Mouse (Mus musculus) lung, postnatal 10 days (tissue): ENCODE data around the gene Lbhd2.
A peak's percentile ranks its signal among the peaks of the same experiment; 100 is the strongest.

Experiments
- DNase-seq: peaks from one replicate; pipeline ENCODE4 v3.0.0; 2021

Gene Lbhd2

DNA sequence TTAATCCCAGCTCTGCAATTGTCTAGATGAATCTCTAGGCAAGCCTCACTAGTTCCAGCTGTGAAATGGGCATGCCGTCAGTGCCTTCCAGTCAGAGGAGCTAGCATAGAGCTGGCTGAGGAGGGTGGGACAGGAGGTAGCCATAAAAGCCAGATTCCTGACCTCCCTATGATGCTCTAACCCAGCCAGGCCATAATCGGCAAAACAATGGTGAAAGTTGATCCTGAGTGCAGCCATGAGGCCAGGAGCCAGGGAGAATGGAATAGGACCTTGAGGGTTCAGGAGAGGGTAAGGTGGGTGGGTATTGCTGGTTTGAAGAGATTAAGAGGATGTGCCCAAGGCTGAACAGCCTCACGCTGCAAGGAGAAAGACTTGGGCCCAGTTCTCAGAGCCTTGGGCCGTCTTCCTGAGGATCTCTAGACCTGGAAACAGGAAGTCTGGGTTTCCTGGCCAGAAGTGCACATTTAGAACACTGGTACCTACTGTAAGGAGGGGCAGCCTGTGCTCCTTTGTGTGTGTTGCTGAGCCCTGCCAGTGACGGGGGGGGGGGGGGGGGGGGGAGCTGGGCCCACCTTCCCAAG, 26.2 kb downstream of the Lbhd2 start:
- no peak for DNase-seq

DNA sequence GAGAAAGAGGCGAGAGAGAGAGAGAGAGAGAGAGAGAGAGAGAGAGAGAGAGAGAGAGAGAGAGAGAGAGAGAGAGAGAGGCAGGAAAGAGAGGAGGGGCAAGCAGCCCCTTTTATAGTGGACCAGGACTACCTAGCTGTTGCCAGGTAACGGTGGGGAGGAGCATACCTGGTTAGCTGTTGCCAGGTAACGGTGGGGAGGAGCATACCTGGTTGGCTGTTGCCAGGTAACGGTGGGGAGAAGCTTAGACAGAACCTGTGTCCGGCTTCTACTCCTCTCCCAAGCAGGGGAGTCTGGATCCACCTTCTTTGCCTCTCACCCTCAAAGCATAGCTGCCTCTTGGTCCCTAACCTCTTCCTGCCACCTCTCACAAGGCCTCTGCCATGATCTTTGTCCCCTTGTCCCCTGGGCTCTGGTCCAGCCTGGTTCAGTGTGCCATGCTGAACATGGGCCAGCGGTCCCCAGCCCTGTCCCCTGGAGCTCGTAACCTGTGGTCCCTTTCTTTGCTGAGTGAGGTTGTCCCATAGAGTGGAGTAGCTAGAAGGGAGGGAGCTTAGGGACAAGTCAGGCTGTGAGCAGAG, 27.6 kb downstream of the Lbhd2 start:
- no peak for DNase-seq

DNA sequence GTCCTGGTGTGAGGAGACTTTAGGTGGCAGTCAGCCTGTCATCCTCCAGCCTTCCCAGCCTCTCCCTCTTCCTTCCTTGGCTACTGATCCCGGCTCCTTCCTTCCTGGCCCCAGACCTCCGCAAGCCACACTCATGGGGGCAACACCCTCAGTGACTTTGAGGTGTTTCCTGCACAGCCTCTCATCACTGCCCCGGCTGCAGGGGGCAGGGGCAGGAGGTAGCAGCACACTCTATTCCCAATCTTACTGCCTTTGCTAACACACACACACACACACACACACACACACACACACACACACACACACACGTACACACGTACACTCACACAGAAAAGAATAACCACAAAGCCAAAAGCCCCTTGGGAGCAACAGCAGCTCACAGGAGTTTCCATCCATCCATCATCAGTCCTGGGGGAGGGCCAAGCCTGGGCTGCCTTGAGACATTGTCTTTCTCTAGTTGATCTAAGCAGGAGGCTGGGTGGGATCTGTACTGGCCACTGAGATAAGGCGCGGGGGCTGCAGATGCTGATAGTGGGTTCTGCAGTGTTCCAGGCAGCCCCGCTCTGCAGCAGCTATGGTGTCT, 28.2 kb downstream of the Lbhd2 start:
- DNase-seq, result peak; percentile 77

DNA sequence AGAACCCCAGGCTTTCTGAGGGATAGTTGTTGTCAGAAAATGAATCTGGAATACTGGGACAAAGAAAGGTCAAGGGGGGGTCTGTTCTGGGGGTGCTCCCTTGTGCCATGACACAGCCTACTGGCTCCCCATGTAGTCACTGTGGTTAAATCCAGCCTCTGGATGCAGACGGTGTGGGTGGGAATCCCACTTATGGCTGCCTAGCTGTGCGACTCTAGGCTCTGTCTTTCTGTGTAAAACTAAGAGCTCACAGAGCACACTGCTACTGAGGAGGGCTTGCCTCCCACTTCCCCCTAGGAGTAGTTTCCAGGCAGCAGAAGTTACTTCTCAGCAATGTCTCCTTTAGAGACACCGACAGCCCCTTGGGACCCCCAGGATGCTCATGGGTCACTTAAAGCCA, 29.6 kb downstream of the Lbhd2 start:
- no peak for DNase-seq

DNA sequence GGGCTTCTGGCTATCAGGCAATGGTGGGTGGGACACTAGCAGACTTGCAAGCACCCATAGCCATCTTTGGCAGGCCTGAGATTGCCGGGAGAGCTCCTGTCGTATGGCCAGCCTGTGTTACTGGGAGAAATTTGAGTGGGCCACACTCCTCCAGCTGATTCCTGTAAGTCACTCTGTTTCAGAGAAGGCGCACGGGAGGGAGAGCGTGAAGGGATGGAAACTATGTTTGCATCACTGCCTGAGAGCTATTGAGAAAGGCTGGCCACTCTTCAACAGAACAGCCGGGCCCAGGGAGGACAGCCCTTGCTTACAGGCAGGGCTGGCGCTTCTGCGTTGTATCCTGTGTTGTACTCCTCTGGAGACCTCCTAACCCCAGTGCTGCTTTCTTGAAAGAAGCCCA, 30.0 kb downstream of the Lbhd2 start:
- DNase-seq, result peak; percentile 75

DNA sequence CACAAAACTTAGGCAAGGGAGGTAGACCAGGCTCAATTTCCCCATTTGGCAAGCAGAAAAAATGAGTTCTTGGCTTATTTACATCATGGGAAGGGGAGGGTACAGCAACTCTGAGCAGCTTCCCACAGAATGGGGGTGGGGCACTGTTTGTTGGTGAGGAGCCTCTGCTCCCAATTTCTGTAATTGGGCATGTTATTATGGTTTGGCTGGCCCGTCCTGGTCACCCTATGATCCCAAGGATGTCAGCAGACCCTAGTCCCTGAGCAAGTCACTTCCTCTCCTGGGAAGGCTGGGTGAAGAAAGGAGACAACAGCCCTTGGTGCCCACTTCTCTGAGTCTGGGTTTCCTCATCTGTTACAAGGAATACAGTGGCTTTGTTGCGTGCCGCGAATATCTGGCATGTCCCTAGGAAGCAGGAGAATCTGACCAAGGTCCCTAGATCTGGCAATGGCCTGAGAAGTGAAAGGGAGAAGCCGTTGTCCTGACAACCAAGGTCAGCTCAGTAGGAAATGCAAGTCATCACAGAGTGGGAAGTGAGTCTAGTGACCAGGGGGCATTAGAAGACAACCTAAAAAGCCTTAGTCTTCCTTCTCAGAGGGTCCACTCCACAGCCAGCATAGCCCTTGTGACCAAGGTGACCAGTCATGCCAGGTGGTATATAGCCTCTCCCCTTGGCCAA, 30.8 kb downstream of the Lbhd2 start:
- DNase-seq, result peak; percentile 38

DNA sequence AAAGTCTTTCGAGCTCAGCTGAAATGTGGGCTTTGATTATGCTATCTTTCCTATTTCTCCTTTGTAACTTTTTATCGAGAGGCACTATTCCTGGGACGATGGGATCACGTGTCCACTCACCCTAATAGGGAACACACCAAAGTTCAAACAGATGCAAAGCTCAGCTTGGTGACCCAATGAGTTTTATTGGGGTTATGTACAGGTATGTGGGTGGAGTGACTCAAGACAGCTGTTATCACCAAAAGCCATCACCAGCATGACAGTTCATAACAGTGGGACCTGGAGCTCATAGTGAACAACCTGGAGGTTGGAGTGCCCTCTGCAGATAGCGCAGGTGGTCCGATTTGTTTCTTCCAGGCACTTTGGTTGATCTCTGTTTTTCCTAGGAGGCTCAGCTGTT, 32.2 kb downstream of the Lbhd2 start:
- no peak for DNase-seq

DNA sequence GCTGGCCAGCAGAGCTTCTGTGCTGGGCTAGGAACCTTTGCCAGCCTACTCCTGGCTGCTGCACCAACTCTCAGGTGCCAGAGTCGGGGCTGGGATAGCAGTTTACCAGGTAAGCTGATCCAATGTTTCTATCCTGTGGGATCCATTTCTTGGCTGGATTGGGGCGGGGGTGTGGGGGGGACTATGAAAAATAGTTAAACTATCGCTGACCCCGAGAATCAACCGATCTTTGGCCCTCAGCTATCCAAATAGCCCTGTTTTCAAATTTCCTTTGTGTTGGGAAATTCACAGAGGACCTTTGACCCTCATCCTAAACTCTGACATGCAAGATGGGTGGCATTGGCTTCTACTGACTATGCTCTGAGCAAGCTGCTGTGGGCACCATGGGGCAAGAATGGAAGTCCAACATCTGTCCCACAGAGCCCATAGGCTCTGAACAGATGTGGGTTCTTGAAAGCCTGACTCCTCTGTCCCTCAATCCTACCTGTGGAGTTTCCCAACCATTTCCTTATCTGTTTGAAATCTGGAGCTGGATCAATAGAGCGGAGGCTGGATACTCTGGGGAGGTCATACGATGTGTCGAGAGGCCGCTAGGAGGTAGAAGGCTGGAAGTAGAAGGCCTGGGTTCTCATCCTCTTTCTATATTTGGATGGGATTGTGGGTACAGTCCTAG, 34.2 kb downstream of the Lbhd2 start:
- DNase-seq, result no peak

DNA sequence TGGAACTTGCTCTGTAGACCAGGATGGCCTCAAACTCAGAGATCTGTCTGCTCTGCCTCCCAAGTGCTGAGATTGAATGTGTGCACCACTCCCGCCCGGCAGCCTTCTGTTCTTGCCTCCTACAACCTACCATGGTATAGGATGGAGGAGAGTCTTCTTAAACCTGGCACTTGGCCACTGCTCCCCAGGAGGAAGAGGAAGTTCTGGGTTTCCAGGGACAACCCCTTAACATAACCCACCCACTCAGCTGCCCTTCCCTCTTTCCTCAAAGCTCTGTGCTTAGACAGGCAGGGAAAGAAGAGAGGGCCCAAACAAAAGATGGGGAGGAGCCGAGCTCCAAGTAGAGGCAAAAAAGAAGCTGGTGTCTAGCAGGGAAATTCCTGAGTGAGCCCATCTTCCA, 34.9 kb downstream of the Lbhd2 start:
- DNase-seq, result no peak

DNA sequence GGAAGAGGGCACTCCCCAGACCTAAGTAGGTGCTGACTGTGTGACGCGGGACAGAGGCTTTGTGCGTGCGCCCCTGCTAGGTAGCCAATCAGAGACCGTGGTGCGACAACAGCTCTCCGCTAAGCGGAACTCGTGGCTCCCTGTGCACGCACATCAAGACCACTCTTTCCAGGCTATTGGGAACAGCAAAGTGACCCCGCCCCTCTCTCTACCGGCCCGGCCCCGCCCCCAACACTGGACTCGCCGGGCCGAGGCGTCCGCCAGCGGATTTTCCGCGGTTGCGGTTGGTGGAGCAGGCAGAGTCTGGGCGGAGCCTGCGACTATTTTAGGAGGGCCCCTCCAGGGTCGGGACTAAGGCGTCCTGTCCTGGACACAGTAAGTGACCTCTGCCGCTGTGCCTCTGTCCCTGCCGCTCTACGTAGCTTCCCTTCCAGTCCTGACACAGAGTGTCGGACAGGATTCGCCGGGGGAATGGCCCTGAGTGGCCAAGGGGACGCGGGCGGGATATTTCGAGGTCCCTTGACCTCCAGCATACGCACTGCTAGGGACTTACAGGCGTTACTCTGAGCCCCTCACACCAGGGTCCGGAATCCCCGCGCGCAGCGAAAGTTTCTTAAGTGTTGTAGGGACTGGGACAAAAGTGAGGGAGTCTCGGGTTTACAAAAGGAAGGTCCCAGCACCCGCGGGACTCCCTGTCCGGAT, 35.9 kb downstream of the Lbhd2 start, which contains the start of gene Tnfaip2:
TSS of gene Tnfaip2 (plus strand) at position 161 of the 702 bp plus-strand sequence.
- peak; percentile 87 for DNase-seq

DNA sequence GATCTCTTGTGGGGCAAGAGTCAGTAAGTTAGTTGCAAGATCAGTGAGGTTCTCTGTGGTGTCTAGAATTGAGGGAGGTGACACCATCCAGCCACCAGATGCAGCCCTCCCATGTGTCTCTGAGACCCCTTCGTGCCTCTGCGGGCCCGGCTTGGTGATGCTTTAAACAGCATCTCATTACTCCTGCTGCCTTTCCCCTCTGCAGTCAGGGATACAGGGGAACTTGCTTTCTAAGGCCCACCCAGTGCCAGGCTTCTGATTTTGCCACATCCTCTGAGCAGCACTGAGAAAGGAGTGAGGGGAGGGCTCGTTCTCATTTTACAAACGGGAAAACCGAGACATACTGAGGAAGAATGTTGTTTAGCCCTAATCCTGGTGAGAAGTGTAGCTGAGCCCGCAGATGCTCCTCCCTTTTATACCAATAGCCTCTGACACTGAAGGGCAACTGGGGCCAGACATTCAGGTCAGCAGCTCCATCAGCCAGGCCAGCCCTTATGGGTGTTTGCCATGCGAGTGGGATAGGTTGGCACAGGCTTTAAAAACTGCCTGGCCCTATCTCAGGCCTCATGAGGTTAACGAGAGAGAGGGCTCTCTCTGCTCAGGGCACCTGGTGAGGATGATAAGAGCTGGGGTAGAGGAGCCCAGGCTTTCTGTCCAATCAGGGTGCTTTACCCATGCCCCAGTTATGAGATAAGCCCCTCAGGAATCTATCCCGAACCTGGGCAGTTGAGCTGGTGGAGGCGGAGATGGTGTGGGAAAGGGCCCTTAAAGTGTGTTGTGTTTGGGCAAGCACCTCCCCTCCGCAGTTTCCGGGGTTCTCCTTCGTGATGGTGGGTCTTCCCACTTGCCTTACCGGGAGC, 36.6 kb downstream of the Lbhd2 start:
- no peak for DNase-seq

DNA sequence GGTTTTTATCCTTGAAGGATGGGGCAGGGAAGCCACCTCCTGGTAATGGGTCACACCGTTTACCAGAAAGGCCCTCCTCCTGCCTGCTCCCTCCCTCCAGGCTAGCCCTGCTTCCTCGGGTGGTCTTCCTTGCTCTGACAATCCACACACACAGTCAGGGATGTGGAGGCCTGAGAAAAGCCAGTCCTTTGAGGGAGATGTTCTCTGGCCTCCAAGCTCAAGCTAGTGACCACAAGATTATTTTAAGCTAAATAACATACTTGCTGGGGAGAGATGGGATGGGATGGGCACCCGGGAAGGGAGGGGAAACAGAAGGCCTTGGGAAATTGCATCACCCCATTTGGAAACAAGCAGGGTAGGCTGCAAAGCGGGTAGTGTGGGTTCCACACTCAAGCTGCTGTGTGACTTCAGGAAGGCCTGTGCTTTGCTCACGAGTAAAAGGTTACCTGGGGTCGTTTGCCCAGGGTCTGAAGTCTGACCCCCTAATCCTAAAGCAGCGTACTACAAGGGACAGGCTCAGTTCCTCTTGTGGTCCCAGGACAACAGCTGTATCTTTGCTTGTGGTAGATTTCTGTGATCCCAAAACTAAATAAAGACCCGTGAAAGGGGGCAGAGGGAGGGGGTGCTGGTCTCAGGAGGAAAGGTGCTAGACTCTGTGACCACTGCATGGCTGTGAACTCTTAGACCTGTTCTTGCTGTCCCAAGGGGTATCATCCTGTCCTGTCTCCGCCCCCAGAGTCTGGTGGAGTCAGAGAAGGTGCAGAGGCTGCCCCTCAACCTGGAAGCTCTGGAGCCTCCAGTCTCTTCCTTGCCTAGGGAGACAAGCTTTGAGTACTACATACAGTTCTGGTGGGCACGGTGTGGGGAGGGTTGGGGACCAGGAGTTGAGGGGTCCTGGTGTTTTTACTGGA, 37.6 kb downstream of the Lbhd2 start:
- peak; percentile 34 for DNase-seq

DNA sequence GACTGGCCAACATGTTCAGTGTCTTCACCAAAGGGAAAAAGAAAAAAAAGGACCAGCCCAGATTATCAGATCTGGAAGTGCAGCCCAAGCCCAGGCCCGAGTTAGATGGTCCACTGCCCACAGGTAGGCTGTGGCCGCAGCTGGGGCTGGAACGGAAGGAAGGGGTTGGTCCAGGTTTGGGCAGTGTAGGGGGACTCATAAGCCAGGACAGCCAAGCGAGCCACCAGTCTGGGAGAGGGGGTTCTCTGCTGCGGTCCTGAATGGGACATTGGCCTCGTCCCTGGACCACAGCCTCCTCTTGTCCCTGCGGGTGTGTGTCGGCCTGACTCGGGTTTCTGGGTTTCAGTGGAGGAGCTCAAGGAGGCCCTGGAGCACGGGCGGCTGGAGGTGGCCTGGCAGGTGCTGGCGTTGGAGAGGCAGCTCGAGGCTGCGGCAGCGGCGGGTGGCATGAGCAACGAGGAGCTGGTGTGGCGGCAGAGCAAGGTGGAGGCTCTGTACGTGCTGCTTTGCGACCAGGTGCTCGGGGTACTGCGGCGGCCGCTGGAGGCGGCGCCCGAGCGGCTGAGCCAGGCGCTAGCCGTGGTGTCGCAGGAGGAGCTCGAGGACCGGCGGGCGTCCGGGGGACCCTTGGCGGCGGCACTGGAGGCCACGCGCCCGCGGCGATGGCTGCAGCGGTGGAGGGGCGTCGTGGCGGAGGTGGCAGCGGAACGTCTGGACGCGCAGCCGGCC, 38.7 kb downstream of the Lbhd2 start:
- no peak for DNase-seq

DNA sequence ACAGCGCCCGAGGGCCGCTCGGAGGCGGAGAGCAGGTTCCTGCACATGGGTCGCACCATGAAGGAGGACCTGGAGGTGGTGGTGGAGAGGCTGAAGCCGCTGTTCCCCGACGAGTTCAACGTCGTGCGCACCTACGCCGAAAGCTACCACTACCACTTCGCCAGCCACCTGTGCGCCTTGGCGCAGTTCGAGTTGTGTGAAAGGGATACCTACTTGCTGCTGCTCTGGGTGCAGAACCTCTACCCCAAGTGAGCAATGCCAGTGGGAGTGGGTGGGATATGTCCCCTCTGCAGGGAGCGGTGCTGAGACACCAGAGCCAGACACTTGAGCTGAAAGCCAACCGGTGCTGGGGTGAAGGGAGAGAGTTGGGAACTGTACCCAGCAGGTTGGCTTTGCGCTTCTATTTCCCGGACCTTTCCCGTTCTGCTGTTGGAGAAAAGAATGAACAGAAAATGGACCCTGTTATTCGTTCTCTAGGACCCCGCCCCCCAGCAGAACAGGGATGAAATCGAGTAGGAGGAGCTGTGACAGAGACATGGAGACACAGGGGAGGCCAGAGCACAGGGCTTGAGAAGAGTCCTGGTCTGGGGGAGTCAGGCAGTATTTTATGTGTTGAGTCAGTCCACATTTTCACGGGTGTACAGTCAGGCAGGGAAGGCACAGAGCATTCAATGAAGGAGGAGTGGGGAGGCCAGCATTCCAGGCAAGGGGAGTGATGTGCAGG, 39.4 kb downstream of the Lbhd2 start:
- no peak for DNase-seq

DNA sequence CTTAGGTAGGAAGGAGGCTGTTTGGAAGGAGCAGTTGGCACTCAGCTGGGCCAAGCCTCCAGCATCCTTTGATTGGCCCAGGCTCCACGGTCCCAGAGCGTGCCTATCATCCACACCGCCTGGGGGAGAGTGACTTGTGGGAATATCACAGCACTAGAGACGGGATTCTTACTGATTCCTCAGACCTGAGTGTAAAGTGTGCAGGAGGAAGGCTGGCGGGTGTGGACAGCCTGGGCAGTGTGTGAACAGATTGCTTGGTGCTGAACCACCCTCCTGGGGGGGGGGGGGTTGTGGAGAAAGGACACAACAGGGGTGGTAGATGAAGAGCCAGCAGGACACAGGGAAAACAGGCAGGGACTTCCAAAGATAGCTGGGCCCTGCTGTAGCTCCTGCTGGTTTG, 40.1 kb downstream of the Lbhd2 start:
- DNase-seq, result no peak

DNA sequence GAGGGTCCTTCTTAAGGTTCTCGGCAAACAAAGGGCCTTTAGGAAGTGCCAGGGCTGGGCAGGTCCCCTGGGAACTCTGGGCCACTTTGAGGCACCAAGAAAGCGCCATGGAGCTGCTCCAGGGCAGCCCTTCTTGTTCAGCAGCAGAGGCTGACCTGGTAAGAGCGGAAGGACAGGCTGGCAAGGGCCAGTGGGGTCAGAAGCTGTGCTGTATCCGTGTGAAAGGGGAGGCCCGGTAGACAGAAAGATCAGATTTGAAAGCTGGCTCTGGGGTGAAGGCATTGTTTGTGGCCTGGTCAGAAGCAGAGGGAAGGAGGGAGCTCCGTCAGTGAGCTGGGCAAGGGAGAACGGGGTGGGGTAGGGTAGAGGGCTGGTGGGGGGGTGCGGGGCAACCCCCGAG, 40.7 kb downstream of the Lbhd2 start:
- no peak for DNase-seq

DNA sequence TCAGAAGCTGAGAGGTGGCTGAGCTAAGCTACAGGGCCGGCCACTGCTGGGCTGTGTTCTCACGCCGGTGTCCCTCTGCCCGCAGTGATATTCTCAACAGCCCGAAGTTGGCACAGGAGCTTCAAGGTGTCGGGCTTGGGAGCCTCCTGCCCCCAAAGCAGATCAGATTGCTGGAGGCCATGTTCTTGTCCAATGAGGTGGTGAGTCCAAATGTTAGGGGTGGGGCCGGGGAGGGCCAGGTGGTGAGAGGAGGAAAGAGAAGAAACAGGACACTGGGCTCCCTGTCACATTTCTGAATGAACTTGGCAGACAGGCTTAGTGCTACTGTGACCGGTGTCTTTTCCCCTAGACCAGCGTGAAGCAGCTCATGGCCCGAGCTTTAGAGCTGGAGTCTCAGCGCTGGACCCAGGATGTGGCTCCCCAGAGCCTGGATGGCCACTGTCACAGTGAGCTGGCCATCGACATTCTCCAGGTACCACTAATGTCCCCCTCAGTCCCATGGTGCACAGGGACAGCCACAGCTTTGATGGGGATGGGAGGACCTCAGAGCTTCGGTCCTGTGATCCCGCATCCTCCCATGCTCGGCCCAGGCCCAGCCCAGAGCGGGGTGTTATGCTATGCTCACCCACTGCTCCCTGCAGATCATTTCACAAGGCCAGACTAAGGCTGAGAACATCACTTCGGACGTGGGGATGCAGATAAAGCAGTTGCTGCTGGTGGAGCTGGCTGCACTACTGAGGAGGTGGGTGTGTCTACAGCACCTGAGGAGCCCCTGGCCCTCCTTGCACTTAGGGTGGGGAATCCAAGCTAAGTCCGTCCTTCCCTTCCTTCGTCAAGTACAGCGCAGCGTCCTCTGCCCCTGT, 41.5 kb downstream of the Lbhd2 start:
- DNase-seq, result no peak

DNA sequence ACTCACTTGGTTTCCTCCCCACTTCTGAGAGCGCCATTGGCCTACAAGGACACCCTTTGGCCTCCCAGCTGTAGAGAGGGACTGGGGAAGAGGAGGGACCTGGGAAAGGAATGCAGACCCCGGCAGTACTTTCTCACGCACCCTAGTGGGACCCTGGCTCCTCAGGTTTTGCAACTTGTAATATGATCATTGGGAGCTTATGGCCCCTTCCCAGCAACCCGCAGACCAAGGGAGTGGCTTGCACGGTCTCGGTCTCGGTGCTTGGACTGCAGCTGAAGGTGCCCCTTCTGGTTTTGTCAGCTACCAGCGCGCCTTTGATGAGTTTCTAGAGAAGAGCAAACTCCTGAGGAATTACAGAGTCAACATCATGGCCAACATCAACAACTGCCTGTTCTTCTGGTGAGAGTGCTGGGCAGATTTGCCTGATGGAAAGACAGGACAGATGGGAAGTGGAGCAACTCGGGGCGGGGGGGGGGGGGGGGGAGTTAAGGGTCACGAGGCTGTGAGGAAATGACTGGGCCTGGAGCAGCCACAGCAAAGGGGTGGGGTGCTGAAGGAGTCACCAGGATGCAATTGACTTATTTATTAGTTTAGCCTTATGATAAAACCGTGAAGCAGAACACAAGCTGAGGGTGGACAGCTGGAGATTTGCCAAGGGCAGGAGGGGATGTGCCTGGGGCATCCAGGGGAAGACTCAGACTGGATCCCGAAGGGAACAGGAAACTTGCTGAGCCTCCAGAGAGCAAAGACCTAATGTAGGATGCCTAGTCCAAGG, 42.5 kb downstream of the Lbhd2 start:
- peak; percentile 63 for DNase-seq
